Mouse (Mus musculus) MEL (cell line): ENCODE measurements around the gene Prrxl1. TPM values are rescaled to one million over a fixed set of nuclear protein-coding genes. Genes with fewer than 3 reads are reported as not detected.

Source experiments
- DNase-seq: peaks from one replicate; pipeline ENCODE4 v3.0.0; 2011; ENCODE audit warnings: low read depth, low spot score
- H3K27ac ChIP-seq: 2 replicates; pipeline ENCODE4 v1.5.1; 2012; ENCODE audit warnings: low read depth, mild to moderate bottlenecking, control low read depth, low read length, moderate library complexity; ENCODE audit not compliant: control insufficient read depth
- H3K27me3 ChIP-seq, 2 experiments: fragments of 150-350 bp in 1 of 2; sonication (generic) in 1 of 2; 2 replicates each; pipeline ENCODE4 v1.6.1; 2012; ENCODE audit warnings: low read length in 2 of 2, mild to moderate bottlenecking in 2 of 2, improper control_type of control experiment in 1 of 2, moderate library complexity in 1 of 2; ENCODE audit not compliant: insufficient read depth in 2 of 2, control insufficient read depth in 1 of 2
- H3K36me3 ChIP-seq, 2 experiments: 2 replicates each; pipeline ENCODE4 v1.6.1; 2012 to 2014; ENCODE audit warnings: low read length in 2 of 2, improper control_type of control experiment in 1 of 2, inconsistent platforms in 1 of 2, mild to moderate bottlenecking in 1 of 2; ENCODE audit not compliant: insufficient read depth in 2 of 2, control insufficient read depth in 1 of 2
- H3K4me1 ChIP-seq, 2 experiments: fragments of 150-350 bp in 1 of 2; sonication (generic) in 1 of 2; 2 replicates each; pipeline ENCODE4 v1.6.1; 2012; ENCODE audit warnings: low read length in 2 of 2, improper control_type of control experiment in 1 of 2, mild to moderate bottlenecking in 1 of 2; ENCODE audit not compliant: insufficient read depth in 2 of 2, control insufficient read depth in 1 of 2
- H3K4me3 ChIP-seq, 2 experiments: fragments of 150-350 bp in 1 of 2; sonication (generic) in 1 of 2; 2 replicates each; pipeline ENCODE4 v1.5.1; 2012; ENCODE audit warnings: low read depth in 2 of 2, low read length in 2 of 2, mild to moderate bottlenecking in 2 of 2, moderate library complexity in 2 of 2, control low read depth in 1 of 2, improper control_type of control experiment in 1 of 2; ENCODE audit not compliant: control insufficient read depth in 1 of 2, insufficient read depth in 1 of 2
- H3K79me2 ChIP-seq: 2 replicates; pipeline ENCODE4 v1.6.1; 2012; ENCODE audit warnings: mild to moderate bottlenecking, low read length, moderate library complexity; ENCODE audit not compliant: control insufficient read depth, poor library complexity, insufficient read depth
- H3K9ac ChIP-seq: 2 replicates; pipeline ENCODE4 v1.6.1; 2012; ENCODE audit warnings: low read depth, mild to moderate bottlenecking, control low read depth, low read length, moderate library complexity; ENCODE audit not compliant: control insufficient read depth, poor library complexity, severe bottlenecking
- H3K9me3 ChIP-seq: fragments of 150-350 bp; sonication (generic); replicated peaks from 2 replicates; pipeline ENCODE4 v1.6.1; 2012; ENCODE audit warnings: mild to moderate bottlenecking, low read length, improper control_type of control experiment, moderate library complexity; ENCODE audit not compliant: insufficient read depth
- BHLHE40 ChIP-seq: IDR thresholded peaks from 2 replicates; pipeline ENCODE4 v1.6.1; 2012; ENCODE audit warnings: low read depth, mild to moderate bottlenecking, inconsistent platforms, low read length, improper control_type of control experiment, borderline replicate concordance
- CHD1 ChIP-seq: IDR thresholded peaks from 2 replicates; pipeline ENCODE4 v1.6.1; 2012; ENCODE audit warnings: low read depth, mild to moderate bottlenecking, inconsistent platforms, low read length, improper control_type of control experiment
- CHD2 ChIP-seq: IDR thresholded peaks from 2 replicates; pipeline ENCODE4 v1.6.1; 2011; ENCODE audit warnings: low read length, improper control_type of control experiment
- CTCF ChIP-seq, 3 experiments: IDR thresholded peaks in 2 of 3; conservative IDR thresholded peaks in 1 of 3; 2 replicates each; pipeline ENCODE4 v1.5.1; 2011 to 2012; ENCODE audit warnings: low read length in 3 of 3, low read depth in 2 of 3, mild to moderate bottlenecking in 2 of 3, improper control_type of control experiment in 1 of 3, inconsistent platforms in 1 of 3, mixed read lengths in 1 of 3, moderate library complexity in 1 of 3; ENCODE audit not compliant: control insufficient read depth in 1 of 3, insufficient read depth in 1 of 3, poor library complexity in 1 of 3, severe bottlenecking in 1 of 3
- E2F4 ChIP-seq: IDR thresholded peaks from 2 replicates; pipeline ENCODE4 v1.6.1; 2011; ENCODE audit warnings: low read depth, low read length, improper control_type of control experiment, borderline replicate concordance
- GABPA ChIP-seq: IDR thresholded peaks from 2 replicates; pipeline ENCODE4 v1.6.1; 2012; ENCODE audit warnings: low read depth, mild to moderate bottlenecking, inconsistent platforms, low read length, improper control_type of control experiment, moderate library complexity
- GATA1 ChIP-seq: IDR thresholded peaks from 2 replicates; pipeline ENCODE4 v1.6.1; 2011; ENCODE audit warnings: low read depth, low read length, improper control_type of control experiment
- JUND ChIP-seq: IDR thresholded peaks from 2 replicates; pipeline ENCODE4 v1.6.1; 2011; ENCODE audit warnings: low read depth, mild to moderate bottlenecking, improper control_type of control experiment, low read length
- KAT2A ChIP-seq: conservative IDR thresholded peaks from 2 replicates; pipeline ENCODE4 v1.6.1; 2012; ENCODE audit warnings: low read depth, low read length, improper control_type of control experiment, inconsistent platforms
- MAFK ChIP-seq: IDR thresholded peaks from 2 replicates; pipeline ENCODE4 v1.6.1; 2011; ENCODE audit warnings: low read depth, mild to moderate bottlenecking, low read length, improper control_type of control experiment, borderline replicate concordance
- MAZ ChIP-seq: IDR thresholded peaks from 2 replicates; pipeline ENCODE4 v1.6.1; 2012; ENCODE audit warnings: low read depth, mild to moderate bottlenecking, inconsistent platforms, low read length, improper control_type of control experiment
- MYC ChIP-seq: IDR thresholded peaks from 2 replicates; pipeline ENCODE4 v1.6.1; 2011; ENCODE audit warnings: low read depth, mild to moderate bottlenecking, low read length, improper control_type of control experiment, moderate library complexity
- NELFE ChIP-seq: IDR thresholded peaks from 2 replicates; pipeline ENCODE4 v1.6.1; 2011; ENCODE audit warnings: low read depth, low read length, improper control_type of control experiment
- POLR2A ChIP-seq, 2 experiments: IDR thresholded peaks; 2 replicates each; pipeline ENCODE4 v1.6.1; 2011 to 2012; ENCODE audit warnings: low read length in 2 of 2, mild to moderate bottlenecking in 2 of 2, control low read depth in 1 of 2, improper control_type of control experiment in 1 of 2, low read depth in 1 of 2, moderate library complexity in 1 of 2; ENCODE audit not compliant: control insufficient read depth in 1 of 2, insufficient read depth in 1 of 2, poor library complexity in 1 of 2
- POLR2AphosphoS5 ChIP-seq: IDR thresholded peaks from 2 replicates; pipeline ENCODE4 v1.6.1; 2012; ENCODE audit warnings: low read depth, borderline replicate concordance, mild to moderate bottlenecking, inconsistent platforms, low read length, moderate library complexity, mixed read lengths
- RCOR1 ChIP-seq: IDR thresholded peaks from 2 replicates; pipeline ENCODE4 v1.6.1; 2012; ENCODE audit warnings: low read depth, mild to moderate bottlenecking, inconsistent platforms, low read length, improper control_type of control experiment
- SIN3A ChIP-seq: IDR thresholded peaks from 2 replicates; pipeline ENCODE4 v1.6.1; 2012; ENCODE audit warnings: low read length, improper control_type of control experiment, inconsistent platforms
- SMC3 ChIP-seq: IDR thresholded peaks from 2 replicates; pipeline ENCODE4 v1.6.1; 2011; ENCODE audit warnings: low read depth, low read length, improper control_type of control experiment
- TAL1 ChIP-seq: IDR thresholded peaks from 2 replicates; pipeline ENCODE4 v1.6.1; 2012; ENCODE audit warnings: mild to moderate bottlenecking, inconsistent platforms, low read length, moderate library complexity, mixed read lengths
- TCF12 ChIP-seq: IDR thresholded peaks from 2 replicates; pipeline ENCODE4 v1.6.1; 2014; ENCODE audit warnings: low read depth, mild to moderate bottlenecking, inconsistent platforms, low read length, improper control_type of control experiment, moderate library complexity
- UBTF ChIP-seq: IDR thresholded peaks from 2 replicates; pipeline ENCODE4 v1.6.1; 2012; ENCODE audit warnings: low read depth, mild to moderate bottlenecking, inconsistent platforms, low read length, improper control_type of control experiment, moderate library complexity, borderline replicate concordance; ENCODE audit not compliant: insufficient read depth
- USF2 ChIP-seq, 2 experiments: IDR thresholded peaks; 2 replicates each; pipeline ENCODE4 v1.6.1; 2011 to 2012; ENCODE audit warnings: improper control_type of control experiment in 2 of 2, low read length in 2 of 2, borderline replicate concordance in 1 of 2, inconsistent platforms in 1 of 2, low read depth in 1 of 2, mild to moderate bottlenecking in 1 of 2; ENCODE audit not compliant: insufficient read depth in 1 of 2
- ZKSCAN1 ChIP-seq: IDR thresholded peaks from 2 replicates; pipeline ENCODE4 v1.6.1; 2012; ENCODE audit warnings: low read depth, mild to moderate bottlenecking, inconsistent platforms, low read length, improper control_type of control experiment, moderate library complexity
- ZMIZ1 ChIP-seq: IDR thresholded peaks from 2 replicates; pipeline ENCODE4 v1.6.1; 2012; ENCODE audit warnings: low read depth, mild to moderate bottlenecking, inconsistent platforms, low read length, improper control_type of control experiment, moderate library complexity
- polyA plus RNA-seq, 2 experiments: library from polyadenylated mRNA; stranded (reverse) in 1 of 2; unstranded in 1 of 2; fragments of >175 nt in 1 of 2; fragments of >200 nt in 1 of 2; gene quantifications; 2 replicates each; pipeline versions ENCODE4 v1.2.1 to v1.2.4; 2012; ENCODE audit warnings: low replicate concordance in 2 of 2, low read depth in 1 of 2; ENCODE audit not compliant: insufficient read length in 2 of 2, insufficient read depth in 1 of 2, missing spikeins in 1 of 2
- total RNA-seq: library from RNA; depleted of rRNA; stranded (reverse); fragments of 300-350 nt; gene quantifications from 2 replicates; pipeline ENCODE4 v1.2.3, GENCODE M21; 2012

The Prrxl1 gene
- total and polyA plus RNA-seq, 3 experiments: not detected

GRCm38 (mm10) chr14:32685124-32685826 is 86.1 kb downstream of the Prrxl1 start, which contains the start of gene 3425401B19Rik:
Gene 3425401B19Rik, minus strand, starts transcription at chr14:32685293.
- Histone ChIP-seq H3K27ac (no peak within 1 kb of the TSS), H3K9me3 (no peaks in the 10 kb centered on the region), H3K79me2 (no peaks in the 10 kb centered on the region), H3K4me3 (no peak within 1 kb of the TSS), H3K4me1 (no peaks in the 10 kb centered on the region), H3K9ac (no peak within 1 kb of the TSS), H3K27me3 (no peaks in the 10 kb centered on the region), H3K36me3 (no peaks in the 10 kb centered on the region)
- DNase-seq: no peak
- TF ChIP-seq CHD2 (no peak), MAZ (no peak), CTCF (IDR thresholded peaks at IDR 0.05 in 2 of 3, conservative IDR thresholded peaks at IDR 0.05 in 1 of 3; ENCODE audit: control insufficient read depth in 1 of 3, insufficient read depth in 1 of 3, low read depth in 2 of 3, low read length in 3 of 3, poor library complexity in 1 of 3, severe bottlenecking in 1 of 3) (no peak), TCF12 (no peak), SIN3A (no peak), POLR2A (IDR thresholded peaks at IDR 0.05; ENCODE audit: control insufficient read depth in 1 of 2, insufficient read depth in 1 of 2, low read depth in 1 of 2, low read length in 2 of 2, poor library complexity in 1 of 2) (no peak)

GRCm38 (mm10) chr14:32695906-32696305 is 96.7 kb downstream of the Prrxl1 start:
- H3K4me1 ChIP-seq: no peaks in the 10 kb centered on the region
- H3K36me3 ChIP-seq: no peaks in the 10 kb centered on the region
- H3K4me3 ChIP-seq: no peak overlapping the region
- TF ChIP-seq CHD1 (no peak), UBTF (no peak), TAL1 (no peak), POLR2AphosphoS5 (no peak), RCOR1 (no peak), SMC3 (no peak), JUND (no peak), MAFK (no peak), SIN3A (no peak), KAT2A (no peak), ZKSCAN1 (no peak), GABPA (no peak), BHLHE40 (no peak), GATA1 (no peak), MYC (no peak), TCF12 (no peak), ZMIZ1 (no peak), NELFE (no peak), E2F4 (no peak), USF2 (IDR thresholded peaks at IDR 0.05; ENCODE audit: borderline replicate concordance in 1 of 2, insufficient read depth in 1 of 2, low read depth in 1 of 2, low read length in 2 of 2) (no peak)
- TF ChIP-seq, all 39 proteins: peak for 0
- no peak for DNase-seq
- H3K9me3 ChIP-seq: no peaks in the 10 kb centered on the region
- no peak overlapping the region for H3K27ac ChIP-seq
- H3K27me3 ChIP-seq: no peaks in the 10 kb centered on the region
- H3K79me2 ChIP-seq: no peaks in the 10 kb centered on the region
- H3K9ac ChIP-seq: no peak overlapping the region
